Mouse (Mus musculus): ENCODE measurements at regions not wholly inside any gene's neighbourhood (a gene's known extent, or its start where the extent isn't known, plus 50 kb on each side); places are given as distances from the start of the nearest gene placed in this dataset.

- no peak for TF ChIP-seq POLR2AphosphoS2 (IDR thresholded peaks at IDR 0.05; ENCODE audit: low read depth, low read length)
- TF ChIP-seq SMC3 (IDR thresholded peaks at IDR 0.05; ENCODE audit: low read depth, low read length), result no peak
- no peak for TF ChIP-seq CTCF (conservative IDR thresholded peaks at IDR 0.05 in 1 of 2, IDR thresholded peaks at IDR 0.05 in 1 of 2; ENCODE audit: low read depth in 2 of 2, low read length in 2 of 2)
- TF ChIP-seq POLR2A (IDR thresholded peaks at IDR 0.05; ENCODE audit: low read depth, low read length), result no peak
- no peak for TF ChIP-seq MEF2A (IDR thresholded peaks at IDR 0.05; ENCODE audit: borderline replicate concordance, low read depth, low read length)
- no peak for TF ChIP-seq MAFK (IDR thresholded peaks at IDR 0.05; ENCODE audit: insufficient replicate concordance, low read length)
- TF ChIP-seq NRF1 (IDR thresholded peaks at IDR 0.05; ENCODE audit: low read depth, low read length), result no peak
- TF ChIP-seq MXI1 (IDR thresholded peaks at IDR 0.05; ENCODE audit: low read depth, low read length), result no peak
- no peak for TF ChIP-seq JUND (conservative IDR thresholded peaks at IDR 0.05; ENCODE audit: low read depth, low read length)
- no peak for TF ChIP-seq ZMIZ1 (IDR thresholded peaks at IDR 0.05; ENCODE audit: low read depth, low read length)
- no peak overlapping the region for H3K4me2 ChIP-seq (ENCODE audit: insufficient read depth, low read depth, poor library complexity, severe bottlenecking)
- in situ Hi-C loops (cut with MboI; ENCODE audit: low pct_ligation_motif_present, low pct_unique_long_range_greater_than_20kb, low sequenced_read_pairs), result no loop called here
Measured at GRCm38 (mm10) chr7:78013631-78014030, 724.2 kb downstream of the Ntrk3 start.

GRCm38 (mm10) chr7:78003086-78003485, 734.7 kb downstream of the Ntrk3 start:
- Histone ChIP-seq H3K9me3 (replicated peaks; ENCODE audit: low read length) (peaks cover 63% of the 10 kb centered on the region), H3K9ac (ENCODE audit: insufficient read depth, low read depth) (no peak overlapping the region), H3K4me2 (ENCODE audit: insufficient read depth, low read depth, poor library complexity, severe bottlenecking) (no peak overlapping the region), H3K4me1 (ENCODE audit: control insufficient read depth in 1 of 2, insufficient read depth in 2 of 2) (no peaks in the 10 kb centered on the region), H3K27ac (ENCODE audit: insufficient read depth, low read depth) (no peak overlapping the region), H3K36me3 (replicated peaks in 1 of 2; ENCODE audit: control insufficient read depth in 1 of 2, insufficient read depth in 1 of 2, low read length in 1 of 2) (no peaks in the 10 kb centered on the region), H3K79me2 (replicated peaks; ENCODE audit: control insufficient read depth, extremely low read depth, insufficient read depth, poor library complexity, severe bottlenecking) (no peaks in the 10 kb centered on the region), H3K4me3 (replicated peaks in 1 of 3; ENCODE audit: low read depth in 2 of 3, low read length in 2 of 3, poor library complexity in 1 of 3) (no peak overlapping the region), H3K27me3 (replicated peaks) (no peaks in the 10 kb centered on the region)
- in situ Hi-C loops (cut with MboI; ENCODE audit: low pct_ligation_motif_present, low pct_unique_long_range_greater_than_20kb, low sequenced_read_pairs), result no loop called here
- no peak for TF ChIP-seq RCOR1 (conservative IDR thresholded peaks at IDR 0.05; ENCODE audit: low read depth, low read length)
- no peak for TF ChIP-seq MXI1 (IDR thresholded peaks at IDR 0.05; ENCODE audit: low read depth, low read length)
- TF ChIP-seq MAX (IDR thresholded peaks at IDR 0.05; ENCODE audit: low read length), result no peak
- dilution Hi-C loops (cut with MboI; ENCODE audit: extremely low pct_ligation_motif_present, extremely low pct_unique_long_range_greater_than_20kb, low sequenced_read_pairs), result no loop called here
- no peak for DNase-seq (ENCODE audit: extremely low read depth)

More at GRCm38 (mm10) chr7:78013631-78014030, 724.2 kb downstream of the Ntrk3 start:
- Histone ChIP-seq H3K4me1 (ENCODE audit: control insufficient read depth in 1 of 2, insufficient read depth in 2 of 2) (no peaks in the 10 kb centered on the region), H3K27ac (ENCODE audit: insufficient read depth, low read depth) (no peak overlapping the region), H3K36me3 (replicated peaks in 1 of 2; ENCODE audit: control insufficient read depth in 1 of 2, insufficient read depth in 1 of 2, low read length in 1 of 2) (no peaks in the 10 kb centered on the region), H3K79me2 (replicated peaks; ENCODE audit: control insufficient read depth, extremely low read depth, insufficient read depth, poor library complexity, severe bottlenecking) (no peaks in the 10 kb centered on the region), H3K27me3 (replicated peaks) (no peaks in the 10 kb centered on the region), H3K4me3 (replicated peaks in 1 of 3; ENCODE audit: low read depth in 2 of 3, low read length in 2 of 3, poor library complexity in 1 of 3) (no peak overlapping the region), H3K9me3 (replicated peaks; ENCODE audit: low read length) (peaks cover 25% of the 10 kb centered on the region), H3K9ac (ENCODE audit: insufficient read depth, low read depth) (no peak overlapping the region)
- DNase-seq (ENCODE audit: extremely low read depth), result no peak
- dilution Hi-C loops (cut with MboI; ENCODE audit: extremely low pct_ligation_motif_present, extremely low pct_unique_long_range_greater_than_20kb, low sequenced_read_pairs), result no loop called here

- Histone ChIP-seq H3K4me1 (ENCODE audit: control insufficient read depth in 1 of 2, insufficient read depth in 2 of 2) (no peaks in the 10 kb centered on the region), H3K9ac (ENCODE audit: insufficient read depth, low read depth) (no peak overlapping the region), H3K27me3 (replicated peaks) (no peaks in the 10 kb centered on the region), H3K27ac (ENCODE audit: insufficient read depth, low read depth) (no peak overlapping the region), H3K79me2 (replicated peaks; ENCODE audit: control insufficient read depth, extremely low read depth, insufficient read depth, poor library complexity, severe bottlenecking) (no peaks in the 10 kb centered on the region), H3K4me3 (replicated peaks in 1 of 3; ENCODE audit: low read depth in 2 of 3, low read length in 2 of 3, poor library complexity in 1 of 3) (no peak overlapping the region), H3K9me3 (replicated peaks; ENCODE audit: low read length) (peaks cover 45% of the 10 kb centered on the region), H3K36me3 (replicated peaks in 1 of 2; ENCODE audit: control insufficient read depth in 1 of 2, insufficient read depth in 1 of 2, low read length in 1 of 2) (no peaks in the 10 kb centered on the region), H3K4me2 (ENCODE audit: insufficient read depth, low read depth, poor library complexity, severe bottlenecking) (no peak overlapping the region)
- in situ Hi-C loops (cut with MboI; ENCODE audit: low pct_ligation_motif_present, low pct_unique_long_range_greater_than_20kb, low sequenced_read_pairs) (no loop called here), dilution Hi-C loops (cut with MboI; ENCODE audit: extremely low pct_ligation_motif_present, extremely low pct_unique_long_range_greater_than_20kb, low sequenced_read_pairs) (no loop called here)
- TF ChIP-seq UBTF (IDR thresholded peaks at IDR 0.05; ENCODE audit: low read depth, low read length) (no peak), GABPA (IDR thresholded peaks at IDR 0.05; ENCODE audit: insufficient replicate concordance, low read depth, low read length) (no peak), CHD2 (IDR thresholded peaks at IDR 0.05; ENCODE audit: low read length) (no peak), MXI1 (IDR thresholded peaks at IDR 0.05; ENCODE audit: low read depth, low read length) (no peak), SIN3A (IDR thresholded peaks at IDR 0.05; ENCODE audit: low read length) (no peak), POLR2AphosphoS2 (IDR thresholded peaks at IDR 0.05; ENCODE audit: low read depth, low read length) (no peak), ZMIZ1 (IDR thresholded peaks at IDR 0.05; ENCODE audit: low read depth, low read length) (no peak), RAD21 (IDR thresholded peaks at IDR 0.05; ENCODE audit: low read depth, low read length) (no peak), MAFK (IDR thresholded peaks at IDR 0.05; ENCODE audit: insufficient replicate concordance, low read length) (no peak), ELF1 (IDR thresholded peaks at IDR 0.05; ENCODE audit: low read depth, low read length) (no peak), RCOR1 (conservative IDR thresholded peaks at IDR 0.05; ENCODE audit: low read depth, low read length) (no peak), JUN (IDR thresholded peaks at IDR 0.05; ENCODE audit: insufficient read depth, low read depth, low read length) (no peak)
- DNase-seq (ENCODE audit: extremely low read depth), result no peak
Measured at GRCm38 (mm10) chr7:77993840-77994239, 744.0 kb downstream of the Ntrk3 start.
